Mouse (Mus musculus) E14TG2a.4 (cell line): Measurements from ENCODE around the gene Acss3.

ENCODE experiments used
- CTCF ChIP-seq: conservative IDR thresholded peaks from 2 replicates; pipeline ENCODE4 v1.5.1; 2014; ENCODE audit warnings: low read length
- NANOG ChIP-seq: IDR thresholded peaks from 2 replicates; pipeline ENCODE4 v1.6.1; 2014; ENCODE audit warnings: borderline replicate concordance, low read length, mixed read lengths
- POU5F1 ChIP-seq: IDR thresholded peaks from 2 replicates; pipeline ENCODE4 v1.6.1; 2014; ENCODE audit warnings: low read length, borderline replicate concordance

GRCm38 (mm10) chr10:107116709-107117267 lies 6.7 kb downstream of the Acss3 start:
- TF ChIP-seq CTCF (no peak), POU5F1 (no peak), NANOG (no peak)
